Mouse (Mus musculus): ENCODE measurements at regions not wholly inside any gene's neighbourhood (a gene's known extent, or its start where the extent isn't known, plus 50 kb on each side); places are given as distances from the start of the nearest gene placed in this dataset.

- H3K36me3 ChIP-seq (ENCODE audit: control insufficient read depth, insufficient read depth, low read length): no peaks in the 10 kb centered on the region
- no peaks in the 10 kb centered on the region for H3K4me1 ChIP-seq (ENCODE audit: control insufficient read depth, insufficient read depth, low read length)
- ATAC-seq (ENCODE audit: insufficient number of reproducible peaks, insufficient read depth, low FRiP score, low read depth): no peak
- no peak overlapping the region for H3K4me2 ChIP-seq (replicated peaks; ENCODE audit: low read depth, low read length)
- no peak overlapping the region for H3K9ac ChIP-seq (replicated peaks; ENCODE audit: low read depth, low read length)
- no peaks in the 10 kb centered on the region for H3K9me3 ChIP-seq (ENCODE audit: control insufficient read depth, low read depth, low read length)
- 38% methylated on average over 15 of the region's 15 CpGs for WGBS
- no peak overlapping the region for H3K4me3 ChIP-seq (ENCODE audit: low read depth, low read length)
- no peaks in the 10 kb centered on the region for H3K27me3 ChIP-seq (ENCODE audit: control insufficient read depth, insufficient read depth, low read length)
- no peak overlapping the region for H3K27ac ChIP-seq (ENCODE audit: low read length)
Observed at GRCm38 (mm10) chr11:44330851-44331773, 68.8 kb upstream of the Il12b start.

GRCm38 (mm10) chr11:44331774-44332129 is 68.1 kb upstream of the Il12b start:
- WGBS: 59% methylated on average over 4 of the region's 4 CpGs

DNA sequence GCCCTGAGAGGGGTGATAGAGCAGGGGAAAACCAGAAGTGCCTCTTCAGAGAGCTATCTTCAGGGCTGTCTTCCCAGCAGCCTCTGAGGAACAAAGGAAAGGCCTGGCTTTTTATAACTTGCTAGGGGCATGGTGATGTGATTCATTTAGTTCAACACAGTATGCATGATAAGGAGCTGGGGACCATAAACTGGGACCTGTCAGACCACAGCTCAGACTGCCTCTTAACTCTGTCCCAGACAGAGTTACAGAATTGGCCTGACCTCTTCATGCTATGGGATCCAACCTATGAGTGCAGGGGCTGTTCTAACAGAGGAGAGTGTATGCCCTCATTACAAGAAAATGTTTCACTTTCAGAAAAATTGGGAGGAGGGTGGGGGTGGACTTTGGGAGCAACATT is 59.3 kb upstream of the Il12b start:
- no peak overlapping the region for H3K4me3 ChIP-seq (ENCODE audit: low read depth, low read length)
- no peak for ATAC-seq (ENCODE audit: insufficient number of reproducible peaks, insufficient read depth, low FRiP score, low read depth)
- H3K27me3 ChIP-seq (ENCODE audit: control insufficient read depth, insufficient read depth, low read length): no peaks in the 10 kb centered on the region
- H3K4me1 ChIP-seq (ENCODE audit: control insufficient read depth, insufficient read depth, low read length): no peaks in the 10 kb centered on the region
- H3K9ac ChIP-seq (replicated peaks; ENCODE audit: low read depth, low read length): no peak overlapping the region
- H3K4me2 ChIP-seq (replicated peaks; ENCODE audit: low read depth, low read length): no peak overlapping the region
- no peaks in the 10 kb centered on the region for H3K36me3 ChIP-seq (ENCODE audit: control insufficient read depth, insufficient read depth, low read length)
- no peak overlapping the region for H3K27ac ChIP-seq (ENCODE audit: low read length)
- no peaks in the 10 kb centered on the region for H3K9me3 ChIP-seq (ENCODE audit: control insufficient read depth, low read depth, low read length)

More at GRCm38 (mm10) chr11:44331774-44332129, 68.1 kb upstream of the Il12b start:
- no peaks in the 10 kb centered on the region for H3K9me3 ChIP-seq (ENCODE audit: control insufficient read depth, low read depth, low read length)
- H3K4me3 ChIP-seq (ENCODE audit: low read depth, low read length): no peak overlapping the region
- no peak overlapping the region for H3K27ac ChIP-seq (ENCODE audit: low read length)
- no peaks in the 10 kb centered on the region for H3K4me1 ChIP-seq (ENCODE audit: control insufficient read depth, insufficient read depth, low read length)
- no peak overlapping the region for H3K9ac ChIP-seq (replicated peaks; ENCODE audit: low read depth, low read length)
- no peak for ATAC-seq (ENCODE audit: insufficient number of reproducible peaks, insufficient read depth, low FRiP score, low read depth)
- H3K4me2 ChIP-seq (replicated peaks; ENCODE audit: low read depth, low read length): no peak overlapping the region
- no peaks in the 10 kb centered on the region for H3K36me3 ChIP-seq (ENCODE audit: control insufficient read depth, insufficient read depth, low read length)
- no peaks in the 10 kb centered on the region for H3K27me3 ChIP-seq (ENCODE audit: control insufficient read depth, insufficient read depth, low read length)

GRCm38 (mm10) chr11:44348308-44348707 is 51.6 kb upstream of the Il12b start:
- Histone ChIP-seq H3K27ac (ENCODE audit: low read length) (no peak overlapping the region), H3K27me3 (ENCODE audit: control insufficient read depth, insufficient read depth, low read length) (no peaks in the 10 kb centered on the region), H3K4me2 (replicated peaks; ENCODE audit: low read depth, low read length) (no peak overlapping the region), H3K4me1 (ENCODE audit: control insufficient read depth, insufficient read depth, low read length) (no peaks in the 10 kb centered on the region), H3K36me3 (ENCODE audit: control insufficient read depth, insufficient read depth, low read length) (no peaks in the 10 kb centered on the region), H3K4me3 (ENCODE audit: low read depth, low read length) (no peak overlapping the region), H3K9me3 (ENCODE audit: control insufficient read depth, low read depth, low read length) (no peaks in the 10 kb centered on the region), H3K9ac (replicated peaks; ENCODE audit: low read depth, low read length) (no peak overlapping the region)
- ATAC-seq (ENCODE audit: insufficient number of reproducible peaks, insufficient read depth, low FRiP score, low read depth): no peak
- 74% methylated on average over 3 of the region's 3 CpGs for WGBS

DNA sequence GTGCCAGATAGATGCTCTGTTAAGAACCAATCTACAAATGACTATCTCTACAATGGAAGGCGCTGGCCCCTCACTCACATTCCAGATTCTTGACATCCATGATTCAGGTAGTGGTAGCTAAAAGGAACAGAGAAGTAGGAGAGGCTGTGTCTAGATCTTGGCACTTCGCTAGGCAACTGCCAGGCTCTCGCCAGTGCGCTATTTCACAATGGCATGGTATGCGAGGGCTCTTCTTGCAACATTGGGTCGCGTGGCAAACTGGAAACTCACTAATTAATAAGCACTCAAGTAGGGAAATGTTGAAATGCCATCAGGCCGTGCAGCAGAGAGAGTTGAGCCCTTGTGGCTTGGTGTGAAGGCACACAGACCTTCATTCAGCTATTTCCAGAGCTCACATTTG is 50.3 kb upstream of the Il12b start:
- ATAC-seq (ENCODE audit: insufficient number of reproducible peaks, insufficient read depth, low FRiP score, low read depth): no peak
- Histone ChIP-seq H3K27ac (ENCODE audit: low read length) (no peak overlapping the region), H3K27me3 (ENCODE audit: control insufficient read depth, insufficient read depth, low read length) (no peaks in the 10 kb centered on the region), H3K9me3 (ENCODE audit: control insufficient read depth, low read depth, low read length) (no peaks in the 10 kb centered on the region), H3K4me1 (ENCODE audit: control insufficient read depth, insufficient read depth, low read length) (no peaks in the 10 kb centered on the region), H3K4me3 (ENCODE audit: low read depth, low read length) (no peak overlapping the region), H3K9ac (replicated peaks; ENCODE audit: low read depth, low read length) (no peak overlapping the region), H3K4me2 (replicated peaks; ENCODE audit: low read depth, low read length) (no peak overlapping the region), H3K36me3 (ENCODE audit: control insufficient read depth, insufficient read depth, low read length) (no peaks in the 10 kb centered on the region)
- 92% methylated on average over 8 of the region's 8 CpGs for WGBS

All from stomach, embryonic 14.5 days (tissue).